Mouse (Mus musculus): Measurements from ENCODE around the gene Vps16.

The Vps16 gene

GRCm38 (mm10) chr2:130424126-130424853 lies at the start of gene Vps16, which contains the start of gene Pced1a:
Vps16 (plus strand) TSS chr2:130424339.
Pced1a (minus strand) TSS chr2:130424701.
- peak; percentile 92 for DNase-seq

DNA sequence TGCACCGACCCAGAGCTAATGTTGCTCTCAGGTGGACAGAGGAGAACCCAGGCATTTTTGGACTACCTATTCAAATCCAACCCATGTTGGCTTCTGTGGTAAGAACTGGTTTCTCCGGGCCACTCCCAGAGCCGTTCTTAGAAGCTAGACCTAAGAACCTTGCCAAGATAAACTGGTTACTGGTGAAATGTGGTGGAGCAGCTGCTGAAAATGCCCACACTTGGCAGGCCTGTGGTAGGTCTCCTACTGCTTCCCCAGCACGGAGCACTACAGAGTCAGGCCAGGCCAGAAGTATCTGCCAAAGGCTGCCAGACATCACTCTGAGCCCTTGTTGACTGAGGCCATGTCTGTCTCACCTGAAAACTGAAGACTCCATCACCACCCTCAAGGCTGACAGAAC lies 49.2 kb upstream of the Vps16 start:
- DNase-seq = no peak

- DNase-seq = no peak
Observed at GRCm38 (mm10) chr2:130383205-130383604, 40.9 kb upstream of the Vps16 start.

DNA sequence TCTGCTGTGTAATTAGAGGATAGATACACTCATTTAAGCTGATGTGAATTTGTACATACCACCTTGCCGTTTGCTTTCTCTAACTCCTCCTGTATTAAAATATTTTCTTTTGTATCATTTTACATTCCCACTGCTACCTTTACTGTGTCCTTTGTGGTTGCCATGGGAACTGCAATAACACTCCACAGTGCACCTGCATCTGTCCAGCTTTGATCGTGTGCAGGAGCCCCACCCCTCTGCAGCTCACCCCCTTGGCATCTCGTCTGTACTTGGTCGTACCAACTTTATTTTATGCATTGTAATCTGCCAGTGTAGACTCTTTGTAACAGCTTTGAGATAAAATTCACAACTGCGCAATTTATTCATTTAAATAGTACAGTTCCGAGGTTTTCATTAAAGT lies 40.2 kb upstream of the Vps16 start:
- DNase-seq = peak; percentile 32

DNA sequence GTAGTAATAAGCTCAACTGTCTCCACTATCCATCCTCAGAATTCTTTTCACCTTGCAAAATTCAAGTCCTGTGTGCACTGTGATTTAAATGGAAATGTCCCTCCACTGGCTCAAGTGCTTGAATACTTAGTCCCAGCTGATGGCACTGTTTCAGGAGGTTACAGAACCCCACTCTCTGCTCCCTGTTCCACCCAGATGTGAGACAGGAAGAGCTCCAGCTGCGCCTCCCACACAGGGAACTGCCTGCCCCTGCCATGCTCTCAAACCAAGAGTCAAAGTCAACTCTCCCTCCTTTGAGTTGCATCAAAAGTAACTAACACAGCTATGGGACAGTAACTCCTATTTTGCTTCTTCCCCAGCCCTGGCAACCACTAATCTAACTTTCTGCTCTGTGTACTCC lies 37.9 kb upstream of the Vps16 start:
- no peak for DNase-seq

GRCm38 (mm10) chr2:130388796-130389195 lies 35.3 kb upstream of the Vps16 start:
- DNase-seq = peak; percentile 21

DNA sequence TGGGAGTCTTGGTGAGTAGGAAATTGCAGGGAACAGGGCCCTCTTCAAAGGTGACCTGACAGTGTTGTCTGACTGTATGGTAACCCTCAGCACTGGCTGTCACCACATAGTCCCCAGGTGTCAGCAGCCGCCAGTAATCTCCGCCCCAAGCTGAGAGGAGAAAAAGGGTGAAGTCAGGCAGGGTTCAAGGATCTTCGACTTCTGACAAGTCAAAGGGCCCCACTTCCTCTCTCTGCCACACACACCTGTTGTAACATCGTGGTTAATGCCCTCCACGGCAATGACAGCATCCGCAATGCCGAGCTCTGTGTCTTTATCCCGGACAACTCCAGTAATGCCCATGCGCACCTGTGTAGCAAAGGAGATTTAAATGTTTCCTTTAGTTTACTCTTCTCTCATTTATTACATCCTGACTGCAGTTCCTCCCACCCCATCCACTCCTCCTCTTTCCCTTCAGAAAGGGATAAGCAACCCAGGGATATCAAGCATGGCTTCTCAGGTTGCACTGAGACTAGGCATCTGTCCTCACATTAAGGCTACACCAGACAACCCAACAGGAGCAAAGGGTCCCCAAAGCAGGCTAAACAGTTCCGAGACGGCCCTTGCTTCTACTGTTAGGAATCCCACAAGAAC lies 33.0 kb upstream of the Vps16 start:
- peak; percentile 73 for DNase-seq

GRCm38 (mm10) chr2:130392836-130393235 lies 31.3 kb upstream of the Vps16 start:
- no peak for DNase-seq

DNA sequence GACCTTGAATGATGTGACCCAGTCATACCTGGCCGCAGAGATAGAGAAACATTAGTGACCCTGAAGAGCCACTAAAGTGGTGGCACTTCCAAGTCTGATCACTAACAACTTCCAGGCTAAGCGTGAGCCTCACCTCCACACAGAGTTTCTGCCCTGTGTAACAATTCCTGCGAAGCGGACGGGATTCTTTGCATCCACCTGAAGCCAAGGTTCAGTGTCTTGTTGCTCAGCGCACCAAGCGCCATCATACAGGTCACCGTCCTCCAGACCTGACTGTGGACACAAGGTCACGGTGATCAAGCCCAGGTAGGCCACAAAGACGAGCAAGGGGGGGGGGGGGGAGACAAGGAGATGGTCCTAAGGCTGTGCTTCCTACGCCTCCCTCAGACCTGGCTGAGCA lies 28.4 kb upstream of the Vps16 start:
- no peak for DNase-seq

- DNase-seq = peak; percentile 25
Observed at GRCm38 (mm10) chr2:130397186-130397985, 26.8 kb upstream of the Vps16 start, which contains the start of gene Cpxm1. Cpxm1 (minus strand) TSS chr2:130397574.

- peak; percentile 19 for DNase-seq
Observed at GRCm38 (mm10) chr2:130398091-130398490, 26.0 kb upstream of the Vps16 start.

GRCm38 (mm10) chr2:130400046-130400445 lies 24.1 kb upstream of the Vps16 start:
- DNase-seq = no peak

- DNase-seq = no peak
Observed at GRCm38 (mm10) chr2:130401891-130402290, 22.2 kb upstream of the Vps16 start.

- DNase-seq = no peak
Observed at GRCm38 (mm10) chr2:130404939-130405338, 19.2 kb upstream of the Vps16 start, which contains the start of the genes Gm28372 and 1700020A23Rik. Gm28372 (plus strand) TSS chr2:130405239. 1700020A23Rik (plus strand) TSS chr2:130405259.

DNA sequence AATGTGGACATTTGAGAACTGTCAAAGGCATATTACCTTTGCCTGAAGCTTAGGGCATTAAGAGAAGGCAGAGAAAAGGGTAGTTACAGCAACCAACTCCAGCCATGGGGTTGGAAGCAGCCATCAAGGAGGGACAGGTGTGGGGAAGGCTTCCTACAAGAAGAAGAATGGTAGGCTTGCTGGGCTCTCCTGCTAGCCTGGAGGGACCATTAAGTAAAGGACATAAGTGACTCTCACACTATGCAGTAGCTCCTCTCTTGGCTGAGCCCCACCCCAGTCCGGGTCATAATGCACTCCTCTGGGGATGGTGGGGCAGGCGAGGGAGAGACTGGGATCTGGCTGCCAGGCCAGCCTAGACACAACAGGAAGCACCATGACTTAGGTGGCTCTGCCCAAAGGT lies 18.0 kb upstream of the Vps16 start, which contains the start of gene Tmem239:
Gene Tmem239 (plus strand): TSS at position 301 of the 400 bp plus-strand sequence.
- DNase-seq = no peak

DNA sequence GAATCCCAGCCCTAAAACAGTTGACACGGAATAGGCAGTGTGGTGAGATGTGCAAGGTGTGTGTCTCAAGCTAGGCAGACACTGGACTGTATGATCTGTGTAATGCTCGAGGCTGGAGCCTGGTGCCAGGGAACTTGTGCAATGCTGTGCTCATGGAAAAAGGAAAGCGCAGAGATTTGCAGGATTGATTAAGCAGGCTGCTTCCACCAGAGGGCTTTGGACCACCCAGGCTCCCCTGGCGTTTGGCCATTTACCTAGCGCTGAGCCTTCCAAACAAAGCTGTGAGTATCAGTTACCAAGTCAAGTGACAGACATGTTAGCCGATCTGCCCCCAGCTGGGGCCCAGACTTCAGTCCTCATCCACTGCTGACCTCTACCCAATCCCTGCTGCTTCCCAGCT lies 15.9 kb upstream of the Vps16 start:
- DNase-seq = no peak

DNA sequence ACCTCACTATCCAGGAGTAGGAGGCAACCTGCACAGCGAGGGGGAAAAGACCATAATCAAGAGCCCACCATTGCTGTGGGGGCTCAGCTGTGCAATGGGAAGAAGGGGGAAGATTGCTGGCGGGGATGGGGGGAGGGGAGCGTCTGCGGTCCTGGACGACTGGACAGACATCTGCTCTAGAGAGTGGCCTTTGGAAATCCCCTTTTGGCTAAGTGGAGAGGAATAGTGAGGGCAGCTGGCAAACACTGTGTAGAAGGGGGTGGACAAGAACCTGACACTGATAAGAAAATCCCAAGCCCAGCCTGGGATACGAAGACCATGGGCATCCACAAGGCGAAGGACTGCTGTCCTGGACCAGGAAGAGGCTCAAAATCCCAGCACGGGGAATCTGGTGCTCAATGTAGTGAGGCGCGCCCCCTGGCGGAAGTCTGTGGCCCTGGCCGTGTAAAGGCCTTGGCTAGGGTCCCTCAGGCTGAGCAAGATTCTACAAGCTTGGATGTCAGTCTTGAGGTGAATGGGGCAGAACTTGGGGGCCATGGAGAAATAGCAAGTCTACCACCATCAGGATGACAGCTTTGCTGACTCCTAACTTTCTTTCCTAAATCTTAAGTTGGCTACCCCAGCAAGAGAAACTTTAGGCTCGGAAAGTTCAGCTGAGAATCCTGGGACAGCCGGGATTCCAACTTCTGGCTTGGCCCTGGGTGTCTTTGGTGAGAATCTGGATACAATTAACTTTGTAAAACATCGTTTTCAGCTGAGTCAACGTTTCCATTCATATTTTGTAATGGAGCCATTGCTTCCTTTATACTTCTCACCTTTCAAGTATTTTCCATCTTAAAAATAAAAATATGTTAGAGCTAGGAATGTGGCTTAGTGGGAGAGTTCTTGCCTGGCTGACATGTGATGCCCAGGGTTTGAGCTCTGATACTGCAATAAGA lies 12.3 kb upstream of the Vps16 start:
- peak; percentile 76 for DNase-seq

- no peak for DNase-seq
Observed at GRCm38 (mm10) chr2:130412775-130413174, 11.4 kb upstream of the Vps16 start.

- DNase-seq = peak; percentile 26
Observed at GRCm38 (mm10) chr2:130414094-130414856, 9.9 kb upstream of the Vps16 start.

DNA sequence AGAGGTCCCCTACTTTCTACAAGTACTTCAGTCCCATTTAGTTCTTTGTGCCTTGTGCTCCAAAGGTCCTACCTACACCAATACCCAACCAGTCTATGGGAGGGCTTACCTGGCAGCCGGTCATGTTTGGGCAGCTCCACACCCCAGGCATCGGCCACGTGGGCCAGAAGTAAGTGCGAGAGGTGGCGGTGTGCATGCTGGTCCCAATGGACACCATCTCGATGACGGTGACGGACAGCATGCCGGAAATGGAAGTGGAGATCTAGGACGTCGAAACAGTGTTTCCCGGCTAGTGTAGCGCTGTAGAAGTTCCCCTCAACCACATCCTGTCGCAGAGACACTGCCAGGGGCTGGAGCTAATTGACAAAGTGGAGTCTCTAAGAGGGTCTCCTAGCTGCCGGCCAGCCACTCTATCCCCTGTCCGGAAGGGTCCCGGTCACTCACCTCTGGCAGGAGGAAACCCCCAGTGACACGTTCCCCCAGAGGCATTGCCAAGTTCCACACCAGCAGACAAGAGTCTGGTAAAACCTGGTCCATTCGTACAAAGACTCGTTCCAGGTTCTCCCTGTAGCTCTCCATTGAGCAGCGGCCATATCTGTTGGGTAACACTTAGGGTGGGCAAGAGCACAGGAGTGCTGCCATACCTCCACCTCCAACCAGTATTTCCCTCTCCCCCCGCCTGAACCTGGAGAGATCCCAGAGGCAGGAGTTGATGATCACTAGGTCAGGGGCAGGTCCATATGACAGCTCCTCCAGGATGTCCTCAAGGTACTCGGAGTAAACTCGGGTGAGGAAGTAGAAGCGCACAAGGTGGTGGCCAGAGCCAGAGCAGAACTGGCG lies 2.1 kb upstream of the Vps16 start:
- DNase-seq = no peak

Data from thymus, postnatal 25 days (tissue).